Mouse (Mus musculus): ENCODE data around the gene Mdga1.

Mdga1 gene

GRCm38 (mm10) chr17:29979841-29980240 is 10.0 kb upstream of the Mdga1 start:
- DNase-seq = no peak

- no peak for DNase-seq
These were observed 9.1 kb upstream of the Mdga1 start for GRCm38 (mm10) chr17:29979020-29979419.

- DNase-seq = peak; percentile 69
These were observed 5.8 kb upstream of the Mdga1 start for GRCm38 (mm10) chr17:29975731-29976130.

DNA sequence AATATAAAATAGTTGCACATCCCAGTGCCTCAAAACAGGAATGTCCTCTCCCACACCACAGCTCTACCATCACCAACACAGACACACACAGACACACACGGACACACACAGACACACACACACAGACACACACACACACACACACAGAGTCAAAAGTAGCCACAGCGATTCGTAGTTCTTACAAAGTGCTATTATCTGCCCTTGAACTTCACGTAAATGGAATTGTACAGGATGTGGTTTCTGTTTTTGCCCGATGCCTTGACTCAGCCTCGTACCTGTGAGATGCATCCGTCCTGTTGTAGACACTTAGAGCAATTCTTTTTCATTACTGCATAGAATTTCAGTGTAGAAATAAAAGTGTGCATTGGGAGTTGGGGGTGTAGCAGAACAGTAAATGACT is 3.3 kb upstream of the Mdga1 start:
- no peak for DNase-seq

DNA sequence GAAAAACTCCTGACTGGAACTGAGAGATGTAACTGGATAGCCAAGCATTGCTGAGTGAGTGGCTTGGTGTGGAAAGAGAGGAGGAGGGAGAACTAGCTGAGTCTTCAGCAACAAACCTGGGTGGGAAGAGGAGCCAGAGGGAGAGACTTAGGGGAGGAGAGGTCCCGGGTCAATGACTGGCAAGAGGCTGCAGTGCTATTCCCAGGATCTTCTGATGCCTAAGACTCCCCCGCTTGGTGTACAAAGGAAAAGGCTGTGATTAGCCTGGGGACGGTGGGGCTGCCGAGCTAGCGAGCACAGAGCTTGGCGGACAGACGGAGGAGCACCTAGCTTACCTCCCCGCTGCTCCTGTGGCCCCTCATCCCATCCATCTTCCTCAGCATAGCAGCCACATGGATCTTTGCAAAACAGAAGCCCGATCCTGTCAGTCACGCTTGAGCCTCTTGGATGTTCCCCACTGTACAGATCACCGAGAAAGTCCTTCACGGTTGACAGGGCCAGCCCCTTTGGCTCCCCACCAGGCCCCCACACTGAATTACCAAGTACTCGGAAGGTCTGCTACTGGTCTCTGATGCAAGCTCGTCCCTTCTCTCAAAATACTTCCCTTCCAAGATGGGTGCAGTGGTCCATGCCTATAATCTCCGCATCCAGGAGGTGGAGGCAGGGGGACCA is 2.0 kb upstream of the Mdga1 start:
- DNase-seq = no peak

DNA sequence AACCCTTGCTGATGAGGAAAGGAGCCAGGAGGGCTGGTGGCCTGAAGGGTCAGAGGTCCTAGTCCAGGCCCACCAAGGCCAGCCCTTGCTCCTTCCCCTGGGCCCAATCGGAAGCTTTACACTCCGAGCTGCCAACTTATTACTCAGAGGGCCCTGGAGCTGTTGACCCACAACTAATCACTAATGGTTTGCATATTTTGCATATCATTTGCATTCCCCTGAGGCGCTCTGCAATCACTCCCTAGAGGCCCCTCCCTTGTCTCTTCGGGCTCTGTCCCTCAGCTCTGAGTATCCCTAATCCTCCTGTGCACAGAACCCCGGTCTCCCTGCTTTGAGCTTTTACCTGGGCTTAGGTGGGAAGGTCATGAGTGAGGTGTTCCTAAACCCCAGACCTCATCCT is 4.4 kb downstream of the Mdga1 start:
- no peak for DNase-seq

- DNase-seq = no peak
These were observed 6.1 kb downstream of the Mdga1 start for GRCm38 (mm10) chr17:29963730-29964259.

GRCm38 (mm10) chr17:29955880-29956279 is 14.0 kb downstream of the Mdga1 start:
- no peak for DNase-seq

DNA sequence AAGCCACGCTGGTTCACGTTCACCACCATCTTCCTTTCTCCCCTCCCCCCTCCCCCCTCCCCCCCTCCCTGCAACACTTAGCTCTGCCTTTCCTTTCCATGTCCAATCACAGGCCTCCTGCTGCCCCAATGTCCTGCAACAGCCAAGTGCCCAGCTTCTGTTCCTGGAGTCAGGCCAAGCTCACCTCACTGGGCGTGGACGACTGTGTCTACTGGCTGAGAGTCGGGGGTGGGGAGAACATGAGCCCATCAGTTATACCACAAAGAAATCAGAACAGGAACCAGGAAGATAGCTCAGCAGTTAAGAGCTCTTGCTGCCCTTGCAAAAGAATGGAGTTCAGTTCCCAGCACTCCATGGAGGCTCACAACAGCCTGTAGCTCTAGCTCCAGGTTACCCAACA is 15.6 kb downstream of the Mdga1 start:
- no peak for DNase-seq

DNA sequence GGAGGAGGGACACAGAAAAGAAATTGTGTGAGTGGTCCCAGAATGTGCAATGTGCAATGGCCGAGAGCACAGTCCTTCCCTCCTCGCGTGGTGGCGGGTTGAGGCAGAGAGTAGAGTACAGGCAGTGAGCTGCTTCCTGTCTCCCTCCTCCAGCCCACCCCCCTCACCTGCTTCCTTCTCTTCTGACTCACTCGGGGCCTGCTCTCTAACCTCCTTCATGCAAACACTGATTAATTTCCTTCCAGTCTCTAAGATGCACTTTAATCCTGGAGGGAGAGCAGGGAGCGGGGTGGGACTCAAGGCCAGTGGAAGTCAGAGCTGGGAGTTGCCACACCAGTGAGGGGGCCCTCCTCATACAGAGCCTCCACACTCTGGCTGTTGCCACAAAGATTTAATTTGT is 18.8 kb downstream of the Mdga1 start:
- no peak for DNase-seq

DNA sequence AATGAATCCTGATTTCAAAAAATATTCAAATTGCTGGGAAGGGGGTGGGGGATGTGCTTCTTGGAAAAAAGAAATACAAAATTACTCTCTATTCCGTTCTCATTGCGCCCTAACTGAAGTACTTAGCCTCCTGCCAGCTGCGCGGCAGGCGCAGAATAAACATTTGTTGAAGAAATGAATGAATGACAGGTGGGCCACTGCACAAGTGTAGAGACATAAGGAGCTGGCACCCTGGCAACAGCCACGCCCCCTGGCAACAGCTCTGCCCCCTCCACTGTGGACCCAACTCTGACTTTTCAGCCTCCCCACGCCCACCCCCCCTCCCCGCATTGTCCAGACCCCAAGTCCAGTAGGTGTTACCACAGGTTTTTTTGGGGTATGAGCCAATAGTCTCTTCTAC is 19.3 kb downstream of the Mdga1 start:
- no peak for DNase-seq

DNA sequence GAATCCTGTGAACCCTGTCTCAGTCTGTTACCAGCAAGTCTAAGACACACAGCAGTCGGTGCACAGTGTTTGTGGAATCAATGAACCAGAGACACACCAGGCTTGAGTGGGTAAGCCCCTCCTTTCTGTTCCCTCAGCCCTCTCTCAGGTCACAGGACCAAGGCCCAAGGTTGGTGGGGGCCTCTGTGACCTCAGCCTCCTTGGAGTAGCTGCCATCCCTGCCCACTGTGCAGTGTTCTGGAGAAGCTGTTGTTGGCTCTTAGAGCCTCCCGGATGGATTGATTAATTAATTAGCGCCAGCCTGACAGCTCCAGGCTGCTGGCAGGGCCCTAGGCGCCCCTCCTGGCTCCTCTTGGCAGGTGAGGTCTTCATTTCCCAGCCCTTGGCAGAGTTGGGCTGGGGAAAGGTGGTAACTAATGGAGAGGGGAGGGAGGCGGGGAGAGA is 22.6 kb downstream of the Mdga1 start:
- no peak for DNase-seq

DNA sequence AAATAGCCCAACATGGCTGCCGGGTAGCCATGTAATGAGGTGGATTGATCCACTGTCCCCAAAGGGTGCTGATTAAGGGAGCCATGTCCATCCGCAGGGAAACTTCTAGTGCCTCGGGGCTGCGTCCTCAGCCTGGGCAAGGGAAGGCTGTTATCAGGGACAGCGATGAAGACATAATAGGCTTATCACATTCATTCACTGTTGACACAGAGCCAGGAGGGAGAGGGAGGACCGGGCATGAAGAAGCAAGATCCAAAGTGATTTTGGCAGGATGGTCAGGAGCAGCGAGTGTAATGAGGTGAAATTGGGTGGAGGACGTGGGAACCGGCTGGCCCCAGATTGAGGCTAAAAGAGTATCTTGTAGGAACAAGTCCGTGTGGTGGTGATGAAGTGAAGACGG is 25.5 kb downstream of the Mdga1 start:
- DNase-seq = no peak

DNA sequence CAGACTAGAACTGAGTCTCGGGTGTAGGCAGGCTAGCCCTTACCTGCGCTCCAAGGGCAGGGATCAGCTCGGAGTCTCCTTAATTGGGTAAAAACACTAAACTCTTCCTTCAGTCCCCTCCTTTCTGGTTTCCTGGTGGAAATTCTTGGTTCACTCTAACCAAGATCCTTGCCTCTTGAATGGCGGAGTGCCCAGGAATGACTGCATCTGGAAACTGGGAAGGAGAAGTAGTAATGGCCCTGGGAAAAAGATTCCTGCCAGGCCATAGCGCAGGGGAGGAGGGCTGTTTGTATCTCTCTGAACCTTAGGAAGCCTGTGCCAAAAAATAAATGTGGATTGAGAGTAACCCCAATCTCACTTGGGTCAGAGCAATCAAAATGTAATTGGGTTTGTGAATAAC is 30.9 kb downstream of the Mdga1 start:
- DNase-seq = no peak

DNA sequence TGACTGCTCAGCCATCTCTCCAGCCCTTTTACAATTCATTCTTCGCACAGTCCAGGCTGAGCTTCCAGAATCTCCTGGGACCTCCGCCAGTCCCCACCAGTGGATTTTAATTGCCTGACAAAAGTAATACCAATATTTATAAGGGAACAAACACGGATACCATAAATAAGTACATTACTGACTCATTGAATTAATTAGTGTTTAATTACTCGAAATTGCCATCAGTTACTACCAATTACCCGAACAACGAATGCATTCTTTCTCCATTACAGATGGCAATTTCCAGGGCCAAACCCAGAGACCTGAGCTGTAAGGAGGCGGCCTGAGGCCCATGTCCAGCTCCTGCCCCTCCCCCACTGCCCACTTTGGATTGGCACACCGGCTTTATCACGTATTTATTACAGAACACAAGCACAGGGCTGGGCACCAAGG is 32.5 kb downstream of the Mdga1 start:
- peak; percentile 18 for DNase-seq

DNA sequence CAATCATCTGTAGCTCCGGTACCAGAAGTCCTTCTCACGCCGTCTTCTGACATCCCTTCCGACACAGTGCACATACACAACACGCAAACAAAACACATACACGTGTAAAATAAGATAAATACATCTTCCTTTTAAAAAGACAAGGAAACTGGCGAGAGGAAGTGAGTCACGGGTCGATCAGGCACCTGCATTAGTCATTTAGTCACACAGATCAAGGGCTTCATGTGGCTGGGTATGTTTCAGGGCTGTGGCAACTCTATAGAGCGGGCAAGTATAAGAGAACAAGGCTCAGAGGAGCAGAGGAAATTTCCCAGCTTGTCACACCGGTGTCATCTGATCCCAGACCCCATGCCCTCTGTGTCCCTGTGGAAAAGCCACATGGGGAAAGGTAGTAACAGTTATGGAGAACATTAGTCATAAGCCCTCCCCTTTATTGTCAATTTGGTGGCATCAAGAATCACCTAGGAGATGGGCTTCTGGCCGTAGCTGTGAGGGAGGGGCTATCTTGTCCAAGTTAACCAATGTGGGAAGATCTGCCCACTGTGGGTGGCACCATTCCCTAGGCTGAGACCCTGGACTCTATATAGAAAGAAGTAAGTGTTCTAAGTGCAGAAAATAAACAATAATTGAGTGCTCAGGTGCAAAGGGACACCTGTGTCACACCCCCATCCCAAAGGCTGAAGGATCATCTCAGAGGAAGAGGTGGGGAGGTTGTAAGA is 35.6 kb downstream of the Mdga1 start:
- DNase-seq = no peak

GRCm38 (mm10) chr17:29932753-29933152 is 37.1 kb downstream of the Mdga1 start:
- no peak for DNase-seq

- DNase-seq = no peak
These were observed 38.5 kb downstream of the Mdga1 start for GRCm38 (mm10) chr17:29931224-29931945.

- DNase-seq = peak; percentile 87
These were observed 41.1 kb downstream of the Mdga1 start for GRCm38 (mm10) chr17:29928751-29929237.

- no peak for DNase-seq
These were observed 44.0 kb downstream of the Mdga1 start for GRCm38 (mm10) chr17:29925608-29926606.

GRCm38 (mm10) chr17:29920089-29920488 is 49.8 kb downstream of the Mdga1 start:
- DNase-seq = no peak

- no peak for DNase-seq
These were observed 50.4 kb downstream of the Mdga1 start for GRCm38 (mm10) chr17:29919552-29919920.
